8 mouse cellular contexts compared by ENCODE assay signal in the genomic region with DNA sequence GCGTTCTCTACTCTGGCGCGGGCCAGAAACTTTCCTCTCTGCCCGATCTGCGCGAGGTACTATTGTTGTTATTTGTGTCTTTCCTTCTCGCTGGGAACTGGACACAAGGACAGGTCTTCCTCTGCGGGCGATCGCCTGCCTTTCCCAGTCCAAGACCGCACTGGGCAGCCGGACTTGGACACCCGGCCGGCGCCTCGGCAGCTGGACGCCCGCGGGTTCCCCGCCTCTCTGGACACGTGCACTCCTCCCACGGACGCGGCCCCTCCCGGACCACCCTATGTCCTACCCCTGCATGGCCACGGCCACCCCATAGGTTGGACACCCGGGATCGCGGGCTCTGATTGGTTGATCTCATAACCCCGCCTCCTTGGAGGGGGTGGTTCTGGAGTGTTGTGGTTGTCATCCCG. TPM values are rescaled to one million over a fixed set of nuclear protein-coding genes. Genes with fewer than 3 reads are reported as not detected.
A peak's percentile ranks its signal among the peaks of the same experiment; 100 is the strongest.
DNase-seq lines count a peak whose midpoint lies in the region; ATAC-seq and TF ChIP-seq lines count a peak whose summit lies in the region.

No protein-coding gene starts in this region.

- peak overlapping the region; percentile 98 for H3K4me2 ChIP-seq in embryonic facial prominence, embryonic 13.5 days
- peak overlapping the region; percentile 85 for H3K4me2 ChIP-seq in midbrain, embryonic 14.5 days (ENCODE audit: low read length)
- peak overlapping the region; percentile 99 for H3K4me2 ChIP-seq in stomach, embryonic 15.5 days

- TF ChIP-seq POLR2A in heart, adult 2 months (IDR thresholded peaks at IDR 0.05; ENCODE audit: insufficient read depth, low read depth, low read length): no peak
- no peak for TF ChIP-seq POLR2A in kidney, adult 2 months (IDR thresholded peaks at IDR 0.05; ENCODE audit: low read depth, low read length)

- no peaks in the 10 kb centered on the region for H3K79me2 ChIP-seq in heart, adult 2 months (replicated peaks; ENCODE audit: control insufficient read depth, insufficient read depth, low read length)

- H3K4me3 ChIP-seq in embryonic facial prominence, embryonic 13.5 days: peak overlapping the region; percentile 84
- H3K4me3 ChIP-seq in heart, adult 2 months: peak overlapping the region; percentile 49
- peak overlapping the region; percentile 42; the same call in 1 of the 2 replicates for H3K4me3 ChIP-seq in kidney, adult 2 months (ENCODE audit: insufficient read depth, low read depth, low read length)
- peak overlapping the region; percentile 93 for H3K4me3 ChIP-seq in midbrain, embryonic 14.5 days (replicated peaks; ENCODE audit: low read depth, low read length)
- peak overlapping the region; percentile 69 for H3K4me3 ChIP-seq in stomach, embryonic 15.5 days (replicated peaks)

- intact Hi-C loops in heart, adult 2 months (cut with DNase I): loop anchor here (10.0 kb wide), 1 partner anchor 97 kb away; no protein-coding TSS in a partner anchor
- intact Hi-C loops in left cerebral cortex, postnatal 36 days (cut with DNase I): loop anchor here (5.0 to 10.0 kb wide), 5 partner anchors 70 to 467 kb away; no protein-coding TSS in a partner anchor

- peak; percentile 96 for DNase-seq in brain, adult 2 months (ENCODE audit: low read depth, low spot score)
- DNase-seq in heart, adult 2 months: peak; percentile 65 to 70
- DNase-seq in kidney, adult 2 months: peak; percentile 42
- DNase-seq in left cerebral cortex, postnatal 36 days (ENCODE audit: low spot score in 2 of 2): peak; percentile 83 to 88
- peak; percentile 87 for DNase-seq in midbrain, embryonic 14.5 days
- no peak for DNase-seq in T-cell, adult 2 months (ENCODE audit: low spot score)

- peak overlapping the region; percentile 82 for H3K9ac ChIP-seq in embryonic facial prominence, embryonic 13.5 days
- H3K9ac ChIP-seq in heart, adult 2 months (ENCODE audit: low read depth, low read length): no peak overlapping the region
- peak overlapping the region; percentile 90 for H3K9ac ChIP-seq in midbrain, embryonic 14.5 days (replicated peaks; ENCODE audit: low read length)
- peak overlapping the region; percentile 51; the same call in 1 of the 2 replicates for H3K9ac ChIP-seq in stomach, embryonic 15.5 days

- TF ChIP-seq EP300 in heart, adult 2 months (IDR thresholded peaks at IDR 0.05; ENCODE audit: insufficient read depth, low read depth, low read length): no peak

- peak overlapping the region; percentile 82; the same call in 1 of the 2 replicates for H3K27ac ChIP-seq in embryonic facial prominence, embryonic 13.5 days
- H3K27ac ChIP-seq in heart, adult 2 months: no peak overlapping the region
- no peak overlapping the region for H3K27ac ChIP-seq in kidney, adult 2 months (ENCODE audit: insufficient read depth, low read depth, low read length)
- H3K27ac ChIP-seq in midbrain, embryonic 14.5 days (replicated peaks; ENCODE audit: low read depth, low read length): peak overlapping the region; percentile 96
- H3K27ac ChIP-seq in stomach, embryonic 15.5 days: no peak overlapping the region

- no peaks in the 10 kb centered on the region for H3K9me3 ChIP-seq in embryonic facial prominence, embryonic 13.5 days
- no peaks in the 10 kb centered on the region for H3K9me3 ChIP-seq in midbrain, embryonic 14.5 days (ENCODE audit: control insufficient read depth, low read length)
- no peaks in the 10 kb centered on the region for H3K9me3 ChIP-seq in stomach, embryonic 15.5 days

- peaks cover 30% of the 10 kb centered on the region for H3K4me1 ChIP-seq in embryonic facial prominence, embryonic 13.5 days
- H3K4me1 ChIP-seq in heart, adult 2 months (ENCODE audit: control insufficient read depth, insufficient read depth, low read length): no peaks in the 10 kb centered on the region
- H3K4me1 ChIP-seq in kidney, adult 2 months (ENCODE audit: control insufficient read depth, insufficient read depth, low read length): no peaks in the 10 kb centered on the region
- H3K4me1 ChIP-seq in midbrain, embryonic 14.5 days (ENCODE audit: control insufficient read depth, insufficient read depth, low read length): peaks cover 38% of the 10 kb centered on the region
- H3K4me1 ChIP-seq in stomach, embryonic 15.5 days: peaks cover 13% of the 10 kb centered on the region

- peaks cover 20% of the 10 kb centered on the region for H3K27me3 ChIP-seq in embryonic facial prominence, embryonic 13.5 days
- peaks cover 13% of the 10 kb centered on the region for H3K27me3 ChIP-seq in heart, adult 2 months (ENCODE audit: control insufficient read depth, insufficient read depth, low read length)
- H3K27me3 ChIP-seq in kidney, adult 2 months (replicated peaks; ENCODE audit: control insufficient read depth, insufficient read depth, low read length): peaks cover 4% of the 10 kb centered on the region; the same call in 1 of the 2 replicates
- no peaks in the 10 kb centered on the region for H3K27me3 ChIP-seq in midbrain, embryonic 14.5 days (ENCODE audit: control insufficient read depth, insufficient read depth, low read length)
- peaks cover 13% of the 10 kb centered on the region; the same call in 1 of the 2 replicates for H3K27me3 ChIP-seq in stomach, embryonic 15.5 days (replicated peaks)

- H3K36me3 ChIP-seq in embryonic facial prominence, embryonic 13.5 days: no peaks in the 10 kb centered on the region
- no peaks in the 10 kb centered on the region for H3K36me3 ChIP-seq in heart, adult 2 months (ENCODE audit: control insufficient read depth, insufficient read depth, low read length)
- no peaks in the 10 kb centered on the region for H3K36me3 ChIP-seq in kidney, adult 2 months (ENCODE audit: control insufficient read depth, insufficient read depth, low read length)
- H3K36me3 ChIP-seq in midbrain, embryonic 14.5 days (ENCODE audit: control insufficient read depth, insufficient read depth, low read length): no peaks in the 10 kb centered on the region
- no peaks in the 10 kb centered on the region for H3K36me3 ChIP-seq in stomach, embryonic 15.5 days

- ATAC-seq in embryonic facial prominence, embryonic 13.5 days (ENCODE audit: insufficient number of reproducible peaks, insufficient read depth, low FRiP score, low TSS enrichment, low read depth): peak; percentile 85
- peak; percentile 81 for ATAC-seq in midbrain, embryonic 14.5 days (ENCODE audit: low FRiP score, low TSS enrichment)
- ATAC-seq in stomach, embryonic 15.5 days (ENCODE audit: insufficient read depth, low FRiP score, low read depth): peak; percentile 82; the same call in 1 of the 2 replicates

- WGBS in embryonic facial prominence, embryonic 13.5 days: 1% methylated on average over 31 of the region's 31 CpGs
- 2% methylated on average over 31 of the region's 31 CpGs for WGBS in heart, adult 2 months
- WGBS in kidney, adult 2 months: under 1% methylated on average over 31 of the region's 31 CpGs
- under 1% methylated on average over 31 of the region's 31 CpGs for WGBS in midbrain, embryonic 14.5 days
- WGBS in stomach, embryonic 15.5 days: 2% methylated on average over 31 of the region's 31 CpGs

- no peak for TF ChIP-seq CTCF in heart, adult 2 months (IDR thresholded peaks at IDR 0.05)
- TF ChIP-seq CTCF in kidney, adult 2 months (conservative IDR thresholded peaks at IDR 0.05; ENCODE audit: insufficient read depth, insufficient read length, low read depth, low read length): no peak

RNA-seq across cellular contexts. Expression of a gene that starts 0.9 kb away (rescaled TPM):
- 19.6 and 19.8 TPM in 2 replicates for polyA plus RNA-seq in embryonic facial prominence, embryonic 13.5 days (2015; fragmentation: Nextera tagmentation; extraction: Ambion mirVana)
- under 1 TPM; 0.78 to 0.80 TPM for total RNA-seq in heart, adult 2 months (2021)
- polyA plus RNA-seq in heart, adult 2 months (2012; rRNA removed): 0.23 and 0.47 TPM in 2 replicates
- 0.88 and 1.1 TPM in 2 replicates for polyA plus RNA-seq in kidney, adult 2 months (2012; rRNA removed)
- 10 to 100 TPM; 36.4 to 62.3 TPM for total RNA-seq in left cerebral cortex, postnatal 36 days (2021)
- polyA plus RNA-seq in midbrain, embryonic 14.5 days (2014; fragmentation: Nextera tagmentation; extraction: Ambion mirVana): 25.0 and 39.5 TPM in 2 replicates
- polyA plus RNA-seq in stomach, embryonic 15.5 days (2015; fragmentation: Nextera tagmentation; extraction: Ambion mirVana): 6.2 and 6.7 TPM in 2 replicates

Comparison
In these comparisons a context has a peak if more than half of its experiments do, and no peak if none do; other contexts are left out.
1. H3K27ac ChIP-seq: peak in embryonic facial prominence, embryonic 13.5 days (single experiment) and midbrain, embryonic 14.5 days (single experiment); none in heart, adult 2 months (single experiment), kidney, adult 2 months (single experiment) and stomach, embryonic 15.5 days (single experiment).
2. H3K4me3 ChIP-seq: peak in every context shown above with its lines; median percentile 93 in midbrain, embryonic 14.5 days; 84 in embryonic facial prominence, embryonic 13.5 days; 69 in stomach, embryonic 15.5 days; 49 in heart, adult 2 months; 42 in kidney, adult 2 months.
3. Peak in every context shown above with its lines, with median percentiles within 50 percentile points of each other: ATAC-seq and H3K4me2 ChIP-seq.